Mouse (Mus musculus) hematopoietic stem cell, adult 5-6 weeks (primary cell): Measurements from ENCODE around the gene Ank. TPM values are rescaled to one million over a fixed set of nuclear protein-coding genes. Genes with fewer than 3 reads are reported as not detected.
A peak's percentile ranks its signal among the peaks of the same experiment; 100 is the strongest.

Experiments used
- ATAC-seq, 2 experiments: fragments of 125-278 bp in 1 of 2; replicated peaks in 1 of 2; 2 replicates each; pipeline ENCODE4 v1.8.0; 2016 to 2017; ENCODE audit warnings: inconsistent platforms in 2 of 2, mild to moderate bottlenecking in 2 of 2, moderate number of reproducible peaks in 2 of 2, low read depth in 1 of 2, moderate TSS enrichment in 1 of 2; ENCODE audit not compliant: low FRiP score in 2 of 2, poor library complexity in 2 of 2, severe bottlenecking in 2 of 2, insufficient read depth in 1 of 2, low TSS enrichment in 1 of 2
- total RNA-seq: library from RNA; stranded (forward); fragments of 172-1452, 232-1000 nt; gene quantifications from 2 replicates; pipeline ENCODE4 v1.2.3, GENCODE M21; 2017

Ank gene
- total RNA-seq, 1 experiment from 2014 or later = 15.0 TPM

- ATAC-seq = no peak
Observed at GRCm38 (mm10) chr15:27487059-27487458, 20.6 kb downstream of the Ank start.

- no peak for ATAC-seq
Observed at GRCm38 (mm10) chr15:27488042-27488441, 21.6 kb downstream of the Ank start.

GRCm38 (mm10) chr15:27490676-27491075, 24.2 kb downstream of the Ank start:
- ATAC-seq = no peak

- ATAC-seq = peak; percentile 73 to 78
Observed at GRCm38 (mm10) chr15:27491425-27492070, 25.1 kb downstream of the Ank start.

- ATAC-seq = no peak
Observed at GRCm38 (mm10) chr15:27492156-27492555, 25.7 kb downstream of the Ank start.

- ATAC-seq = no peak
Observed at GRCm38 (mm10) chr15:27492734-27493133, 26.3 kb downstream of the Ank start.

GRCm38 (mm10) chr15:27493516-27493915, 27.0 kb downstream of the Ank start:
- ATAC-seq = no peak

GRCm38 (mm10) chr15:27495981-27496401, 29.5 kb downstream of the Ank start:
- ATAC-seq = no peak

GRCm38 (mm10) chr15:27496596-27497299, 30.3 kb downstream of the Ank start:
- peak; percentile 17 to 40; a peak in 3 of 4 replicates for ATAC-seq

- no peak for ATAC-seq
Observed at GRCm38 (mm10) chr15:27497300-27497997, 31.0 kb downstream of the Ank start.

- no peak for ATAC-seq
Observed at GRCm38 (mm10) chr15:27498078-27498477, 31.6 kb downstream of the Ank start.

GRCm38 (mm10) chr15:27500390-27500789, 33.9 kb downstream of the Ank start:
- ATAC-seq = no peak

- ATAC-seq = no peak
Observed at GRCm38 (mm10) chr15:27502338-27502737, 35.9 kb downstream of the Ank start.

- peak; percentile 18 to 32; a peak in 3 of 4 replicates for ATAC-seq
Observed at GRCm38 (mm10) chr15:27503221-27503620, 36.7 kb downstream of the Ank start.

- ATAC-seq = peak; percentile 58 to 72
Observed at GRCm38 (mm10) chr15:27503801-27504730, 37.6 kb downstream of the Ank start.

- ATAC-seq = no peak
Observed at GRCm38 (mm10) chr15:27506127-27506886, 39.8 kb downstream of the Ank start.
